Mouse (Mus musculus): ENCODE results near the gene Dcbld1.
"Not testable (repeated sequence)": the region's sequence is repeated elsewhere in the genome, so short reads cannot be mapped to it uniquely, and the experiment has no call there.

The Dcbld1 gene

GRCm38 (mm10) chr10:52302271-52302670 lies 68.9 kb downstream of the Dcbld1 start:
- no peak for DNase-seq (ENCODE audit: low read depth, low spot score)

- no peak for DNase-seq (ENCODE audit: low read depth, low spot score)
Measured at GRCm38 (mm10) chr10:52304574-52304973, 71.2 kb downstream of the Dcbld1 start.

GRCm38 (mm10) chr10:52309196-52309595 lies 75.8 kb downstream of the Dcbld1 start:
- no peak for DNase-seq (ENCODE audit: low read depth, low spot score)

GRCm38 (mm10) chr10:52319506-52320286 lies 86.3 kb downstream of the Dcbld1 start:
- no peak for DNase-seq (ENCODE audit: low read depth, low spot score)

GRCm38 (mm10) chr10:52321918-52322317 lies 88.5 kb downstream of the Dcbld1 start:
- no peak for DNase-seq (ENCODE audit: low read depth, low spot score)

- peak; percentile 13 for DNase-seq (ENCODE audit: low read depth, low spot score)
Measured at GRCm38 (mm10) chr10:52331007-52331406, 97.6 kb downstream of the Dcbld1 start.

- not testable (repeated sequence) for DNase-seq (ENCODE audit: low read depth, low spot score)
Measured at GRCm38 (mm10) chr10:52343324-52343723, 109.9 kb downstream of the Dcbld1 start.

- DNase-seq (ENCODE audit: low read depth, low spot score): no peak
Measured at GRCm38 (mm10) chr10:52353184-52353583, 119.8 kb downstream of the Dcbld1 start.

GRCm38 (mm10) chr10:52358467-52358866 lies 125.0 kb downstream of the Dcbld1 start, which contains the start of gene Gm26741:
Gene Gm26741, plus strand, starts transcription at chr10:52358767.
- no peak for DNase-seq (ENCODE audit: low read depth, low spot score)

GRCm38 (mm10) chr10:52360241-52360735 lies 126.9 kb downstream of the Dcbld1 start:
- no peak for DNase-seq (ENCODE audit: low read depth, low spot score)

GRCm38 (mm10) chr10:52360862-52361609 lies 127.6 kb downstream of the Dcbld1 start:
- no peak for DNase-seq (ENCODE audit: low read depth, low spot score)

GRCm38 (mm10) chr10:52368376-52368775 lies 135.0 kb downstream of the Dcbld1 start:
- no peak for DNase-seq (ENCODE audit: low read depth, low spot score)
